Mouse (Mus musculus) forebrain, postnatal 0 days (tissue): ENCODE measurements around the gene Zfp810. TPM values are rescaled to one million over a fixed set of nuclear protein-coding genes. Genes with fewer than 3 reads are reported as not detected.

Experiments used
- ATAC-seq: fragments of 200-750 bp; cut with Nextera tagmentation; 2 replicates; pipeline ENCODE4 v1.8.0; 2017; ENCODE audit warnings: mild to moderate bottlenecking, moderate library complexity
- DNase-seq: peaks from one replicate; pipeline ENCODE4 v3.0.0-alpha.2; 2015
- H3K27ac ChIP-seq: fragments of 300-500 bp; sonication (generic); 2 replicates; pipeline ENCODE4 v1.5.1; 2014; ENCODE audit warnings: low read depth, mild to moderate bottlenecking, antibody characterized with exemption, low read length, moderate library complexity, mixed read lengths
- H3K27me3 ChIP-seq: fragments of 300-500 bp; sonication (generic); 2 replicates; pipeline ENCODE4 v1.6.1; 2014; ENCODE audit warnings: mild to moderate bottlenecking, low read length, mixed read lengths; ENCODE audit not compliant: insufficient read depth
- H3K36me3 ChIP-seq: fragments of 300-500 bp; sonication (generic); 2 replicates; pipeline ENCODE4 v1.6.1; 2014; ENCODE audit warnings: mild to moderate bottlenecking, moderate library complexity; ENCODE audit not compliant: insufficient read depth
- H3K4me1 ChIP-seq: fragments of 300-500 bp; sonication (generic); 2 replicates; pipeline ENCODE4 v1.6.1; 2014; ENCODE audit warnings: antibody characterized with exemption; ENCODE audit not compliant: insufficient read depth
- H3K4me2 ChIP-seq: fragments of 300-500 bp; sonication (generic); 2 replicates; pipeline ENCODE4 v1.6.1; 2014; ENCODE audit warnings: low read depth, mild to moderate bottlenecking, moderate library complexity
- H3K4me3 ChIP-seq: fragments of 300-500 bp; sonication (generic); 2 replicates; pipeline ENCODE4 v1.5.1; 2014; ENCODE audit warnings: low read depth, low read length, mixed read lengths
- H3K9ac ChIP-seq: fragments of 300-500 bp; sonication (generic); 2 replicates; pipeline ENCODE4 v1.6.1; 2014; ENCODE audit warnings: mild to moderate bottlenecking
- H3K9me3 ChIP-seq: fragments of 300-500 bp; sonication (generic); 2 replicates; pipeline ENCODE4 v1.6.1; 2016; ENCODE audit warnings: low read length
- CTCF ChIP-seq: sonication (generic); IDR thresholded peaks from 2 replicates; pipeline ENCODE4 v1.5.1; 2016; ENCODE audit warnings: antibody characterized with exemption, control low read depth, low read depth
- whole genome bisulfite sequencing: fragments of 180-500 bp; shearing (Covaris S2); extraction: QIAGEN DNeasy Blood & Tissue Kit; methylation state at CpG from one replicate; pipeline ENCODE4 v1.1.7; 2014; 5-methylcytosine and 5-hydroxymethylcytosine counted together
- polyA plus RNA-seq: library from polyadenylated mRNA; unstranded; fragments of >200 nt; fragmentation: Nextera tagmentation; extraction: Ambion mirVana; gene quantifications from 2 replicates; pipeline ENCODE4 v1.2.1, GENCODE M21; 2015
- total RNA-seq: library from RNA; depleted of rRNA; stranded (reverse); fragments of >200 nt; gene quantifications from 2 replicates; pipeline ENCODE4 v1.2.3, GENCODE M21; 2014; rRNA removed

The Zfp810 gene
- total and polyA plus RNA-seq, 2 experiments from 2014 or later: 27.5 to 51.3 TPM

DNA sequence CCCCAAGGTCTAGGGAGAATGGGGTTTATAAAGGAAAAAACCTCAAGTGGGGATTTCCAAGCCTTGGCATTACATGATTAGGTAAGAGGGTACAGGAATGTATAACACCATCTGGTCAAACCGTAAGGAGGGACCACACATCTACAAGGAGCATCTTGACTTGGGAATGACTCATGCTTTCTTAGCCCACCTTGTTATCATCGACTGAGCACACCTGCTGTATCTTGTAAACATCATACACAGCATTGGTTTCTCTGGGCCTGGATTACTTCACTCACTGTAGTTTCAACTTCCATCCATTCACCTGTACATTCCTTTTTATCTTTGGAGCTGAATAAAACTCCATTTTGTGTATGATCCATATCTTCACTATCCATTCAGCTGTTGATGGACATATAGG, 63.2 kb downstream of the Zfp810 start:
- H3K4me3 ChIP-seq: no peak overlapping the region
- no peak overlapping the region for H3K9ac ChIP-seq
- H3K9me3 ChIP-seq: 0 out of 2 replicates have a peak, but pooled peaks cover 13% of the 10 kb centered on the region
- DNase-seq: no peak
- ATAC-seq: no peak
- no peak overlapping the region for H3K27ac ChIP-seq
- H3K4me1 ChIP-seq: no peaks in the 10 kb centered on the region
- no peak for TF ChIP-seq CTCF
- 93% methylated on average over 2 of the region's 2 CpGs for WGBS
- peaks cover 52% of the 10 kb centered on the region for H3K36me3 ChIP-seq
- no peak overlapping the region for H3K4me2 ChIP-seq
- H3K27me3 ChIP-seq: no peaks in the 10 kb centered on the region

DNA sequence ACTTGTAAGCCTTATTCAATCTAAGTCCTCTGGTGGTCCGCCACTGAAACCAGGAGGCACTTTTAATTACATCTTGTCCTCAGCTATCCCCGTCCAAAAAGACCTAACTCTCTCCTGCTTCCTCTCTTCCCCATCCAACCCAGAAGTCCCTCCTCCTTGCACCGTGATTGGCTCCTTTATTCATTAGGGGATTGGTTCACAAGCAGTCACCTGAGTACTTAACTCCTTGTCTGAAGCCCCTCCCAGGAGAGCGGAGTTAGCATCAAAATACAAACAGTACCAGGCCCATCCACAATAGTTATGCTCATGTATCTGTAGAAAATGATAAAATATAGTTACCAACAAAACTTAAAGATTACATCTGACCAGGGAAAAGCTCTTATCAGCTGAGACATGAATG, 67.4 kb downstream of the Zfp810 start:
- H3K36me3 ChIP-seq: peaks cover 43% of the 10 kb centered on the region
- H3K27ac ChIP-seq: no peak overlapping the region
- H3K9ac ChIP-seq: no peak overlapping the region
- no peak overlapping the region for H3K4me2 ChIP-seq
- H3K9me3 ChIP-seq: no peaks in the 10 kb centered on the region
- WGBS: 95% methylated on average over 4 of the region's 4 CpGs
- no peaks in the 10 kb centered on the region for H3K27me3 ChIP-seq
- DNase-seq (no peak), ATAC-seq (no peak)
- no peak overlapping the region for H3K4me3 ChIP-seq
- no peaks in the 10 kb centered on the region for H3K4me1 ChIP-seq
- TF ChIP-seq CTCF: no peak

DNA sequence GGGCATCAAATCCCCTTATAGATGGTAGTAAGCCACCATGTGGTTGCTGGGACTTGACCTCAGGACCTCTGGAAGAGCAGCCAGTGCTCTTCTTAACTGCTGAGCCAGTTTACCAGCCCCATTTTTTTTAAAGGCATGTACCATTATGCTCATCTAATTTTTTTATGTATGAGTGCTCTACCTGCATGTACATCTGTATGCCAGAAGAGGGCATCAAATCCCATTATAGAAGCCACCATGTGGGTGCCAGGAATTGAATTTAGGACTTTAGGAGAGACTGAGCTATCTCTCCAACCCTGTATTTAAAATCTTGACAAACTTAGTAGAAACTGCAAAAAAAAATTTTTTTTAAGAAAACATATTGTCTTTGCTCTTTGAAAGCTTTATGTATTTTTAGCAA, 76.9 kb downstream of the Zfp810 start:
- DNase-seq (no peak), ATAC-seq (no peak)
- Histone ChIP-seq H3K9me3 (no peaks in the 10 kb centered on the region), H3K9ac (no peak overlapping the region), H3K4me1 (no peaks in the 10 kb centered on the region), H3K4me2 (no peak overlapping the region), H3K4me3 (no peak overlapping the region), H3K27me3 (no peaks in the 10 kb centered on the region), H3K36me3 (no peaks in the 10 kb centered on the region), H3K27ac (no peak overlapping the region)
- TF ChIP-seq CTCF: no peak

DNA sequence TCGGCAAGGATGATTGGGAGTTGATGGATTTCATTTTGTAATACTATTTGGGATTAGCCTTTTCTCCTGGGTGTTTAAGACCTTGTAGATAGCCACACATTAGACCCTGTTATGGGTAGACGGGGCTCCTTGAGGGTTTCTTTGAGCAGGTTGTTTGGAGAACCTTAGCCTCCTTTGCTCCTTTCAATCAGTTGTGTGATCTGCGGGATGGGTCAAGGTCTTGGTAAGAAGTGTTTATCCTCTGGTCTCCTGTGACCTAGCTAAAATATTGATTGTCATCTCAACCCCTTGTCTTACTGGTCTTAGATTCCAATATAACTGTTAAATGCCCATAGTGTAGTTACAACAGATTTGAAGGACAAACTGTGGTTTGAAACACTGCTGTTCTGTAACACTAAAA, 77.4 kb downstream of the Zfp810 start:
- Histone ChIP-seq H3K36me3 (no peaks in the 10 kb centered on the region), H3K4me2 (no peak overlapping the region), H3K27me3 (no peaks in the 10 kb centered on the region), H3K4me1 (no peaks in the 10 kb centered on the region), H3K9me3 (no peaks in the 10 kb centered on the region), H3K4me3 (no peak overlapping the region), H3K27ac (no peak overlapping the region), H3K9ac (no peak overlapping the region)
- TF ChIP-seq CTCF: no peak
- no peak for ATAC-seq
- WGBS: 91% methylated on average over 3 of the region's 3 CpGs
- DNase-seq: no peak

DNA sequence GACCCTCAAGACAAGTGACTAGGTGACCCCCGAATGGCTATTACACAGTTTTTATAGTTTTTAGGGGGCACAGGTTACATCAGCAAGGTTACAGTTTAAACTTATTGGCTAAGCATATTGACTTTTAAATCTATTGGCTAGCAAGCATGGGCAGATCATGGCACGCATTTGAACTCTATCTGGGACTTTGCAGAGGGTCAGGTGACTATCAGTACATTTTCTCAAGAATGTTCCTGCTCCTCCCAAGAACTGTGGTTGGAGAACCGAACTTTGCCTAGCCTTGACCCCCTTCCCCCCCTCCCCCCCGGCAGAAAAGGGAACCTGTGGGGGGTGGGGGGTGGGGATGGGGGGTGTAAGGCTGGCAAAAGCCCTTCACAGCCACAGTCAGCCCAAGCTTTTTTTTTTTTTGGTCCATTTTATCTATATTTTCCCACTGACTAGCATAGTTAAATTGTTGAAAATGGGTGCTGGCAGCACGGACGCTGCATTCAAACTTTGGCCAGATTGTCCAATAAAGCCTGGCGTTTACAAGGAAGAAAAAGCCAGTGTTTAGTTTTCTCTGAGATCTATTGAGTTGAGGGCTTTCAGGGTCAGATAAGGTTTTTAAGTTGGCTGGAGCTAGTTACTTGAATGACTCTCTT, 77.9 kb downstream of the Zfp810 start:
- Histone ChIP-seq H3K9ac (no peak overlapping the region), H3K4me2 (no peak overlapping the region), H3K36me3 (no peaks in the 10 kb centered on the region), H3K27ac (no peak overlapping the region), H3K9me3 (no peaks in the 10 kb centered on the region), H3K27me3 (no peaks in the 10 kb centered on the region), H3K4me3 (no peak overlapping the region), H3K4me1 (no peaks in the 10 kb centered on the region)
- ATAC-seq (no peak), DNase-seq (no peak)
- no peak for TF ChIP-seq CTCF
- WGBS: 92% methylated on average over 7 of the region's 7 CpGs

DNA sequence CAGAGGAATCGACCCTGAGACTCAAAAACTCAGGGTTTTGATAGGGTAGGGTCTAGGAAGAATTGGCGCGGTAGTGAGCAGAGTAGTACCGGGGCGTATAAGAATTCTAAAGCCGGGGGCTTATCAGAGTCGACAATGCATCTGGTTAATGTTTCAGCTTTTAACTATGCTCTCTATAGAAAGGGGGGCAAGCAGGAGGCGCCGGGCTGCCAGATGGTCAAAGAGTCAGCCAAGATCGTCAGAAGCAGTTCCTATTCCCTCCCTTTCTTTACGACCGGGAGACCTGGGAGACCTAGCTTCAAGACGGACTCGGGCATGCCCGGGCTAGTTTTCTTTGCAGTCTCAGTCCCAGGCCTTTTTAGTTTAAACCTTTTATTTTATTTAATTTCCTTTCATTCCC, 80.6 kb downstream of the Zfp810 start:
- Histone ChIP-seq H3K4me2 (no peak overlapping the region), H3K4me1 (no peaks in the 10 kb centered on the region), H3K4me3 (no peak overlapping the region), H3K9ac (no peak overlapping the region), H3K9me3 (no peaks in the 10 kb centered on the region), H3K27me3 (no peaks in the 10 kb centered on the region), H3K36me3 (no peaks in the 10 kb centered on the region), H3K27ac (no peak overlapping the region)
- WGBS: 93% methylated on average over 15 of the region's 15 CpGs
- no peak for TF ChIP-seq CTCF
- no peak for DNase-seq
- no peak for ATAC-seq

Other genes starting within 250 kb of the Zfp810 start
- not detected in 2 replicates for gene Gm49318, start 236.4 kb downstream of the Zfp810 start, total RNA-seq
- gene Gm49318, start 236.4 kb downstream of the Zfp810 start, polyA plus RNA-seq: not detected in 2 replicates
- 31.0 and 32.3 TPM in 2 replicates for gene Zfp653, start 236.3 kb downstream of the Zfp810 start, total RNA-seq
- gene Zfp653, start 236.3 kb downstream of the Zfp810 start, polyA plus RNA-seq: 13.3 and 16.3 TPM in 2 replicates
- gene Ecsit, start 222.2 kb downstream of the Zfp810 start, total RNA-seq: 55.2 and 59.2 TPM in 2 replicates
- 64.1 and 64.7 TPM in 2 replicates for gene Ecsit, start 222.2 kb downstream of the Zfp810 start, polyA plus RNA-seq
- gene Cnn1, start 208.4 kb downstream of the Zfp810 start, total RNA-seq: 0.24 TPM in 1 of 2 replicates, not detected in the other
- gene Cnn1, start 208.4 kb downstream of the Zfp810 start, polyA plus RNA-seq: 0.24 and 0.86 TPM in 2 replicates
- gene Elof1, start 190.5 kb downstream of the Zfp810 start, total RNA-seq: 122 and 137 TPM in 2 replicates
- gene Elof1, start 190.5 kb downstream of the Zfp810 start, polyA plus RNA-seq: 165 and 170 TPM in 2 replicates
- gene Acp5, start 171.9 kb downstream of the Zfp810 start, total RNA-seq: 3.9 TPM in 1 of 2 replicates, not detected in the other
- 0.41 and 0.88 TPM in 2 replicates for gene Acp5, start 171.9 kb downstream of the Zfp810 start, polyA plus RNA-seq
- gene Pigyl, start 150.8 kb downstream of the Zfp810 start, total RNA-seq: 27.8 and 35.2 TPM in 2 replicates
- gene Pigyl, start 150.8 kb downstream of the Zfp810 start, polyA plus RNA-seq: 112 and 143 TPM in 2 replicates
- gene Zfp872, start 119.6 kb downstream of the Zfp810 start, total RNA-seq: 0.14 and 0.15 TPM in 2 replicates
- 0.16 and 0.26 TPM in 2 replicates for gene Zfp872, start 119.6 kb downstream of the Zfp810 start, polyA plus RNA-seq
- 10.3 and 11.0 TPM in 2 replicates for gene Zfp809, start 81.9 kb downstream of the Zfp810 start, total RNA-seq
- 3.8 and 6.8 TPM in 2 replicates for gene Zfp809, start 81.9 kb downstream of the Zfp810 start, polyA plus RNA-seq
- gene Zfp599, start 47.8 kb downstream of the Zfp810 start, total RNA-seq: 7.6 and 7.9 TPM in 2 replicates
- 4.8 and 6.0 TPM in 2 replicates for gene Zfp599, start 47.8 kb downstream of the Zfp810 start, polyA plus RNA-seq
- 3.5 and 6.6 TPM in 2 replicates for gene Anln, start 81.5 kb upstream of the Zfp810 start, total RNA-seq
- gene Anln, start 81.5 kb upstream of the Zfp810 start, polyA plus RNA-seq: 2.2 and 2.4 TPM in 2 replicates
- gene 9530077C05Rik, start 103.9 kb upstream of the Zfp810 start, total RNA-seq: 13.7 and 14.1 TPM in 2 replicates
- 16.3 and 17.5 TPM in 2 replicates for gene 9530077C05Rik, start 103.9 kb upstream of the Zfp810 start, polyA plus RNA-seq
- not detected in 2 replicates for gene Gm17545, start 146.6 kb upstream of the Zfp810 start, total RNA-seq
- gene Gm17545, start 146.6 kb upstream of the Zfp810 start, polyA plus RNA-seq: not detected in 2 replicates
- gene Rp9, start 162.1 kb upstream of the Zfp810 start, total RNA-seq: 80.2 and 85.6 TPM in 2 replicates
- gene Rp9, start 162.1 kb upstream of the Zfp810 start, polyA plus RNA-seq: 80.2 and 81.2 TPM in 2 replicates
- gene Bbs9, start 168.1 kb upstream of the Zfp810 start, total RNA-seq: 33.8 and 35.4 TPM in 2 replicates
- gene Bbs9, start 168.1 kb upstream of the Zfp810 start, polyA plus RNA-seq: 13.8 and 17.8 TPM in 2 replicates